Mouse (Mus musculus) myocyte (in vitro differentiated cells): ENCODE results near the gene Slc8a1. TPM values are rescaled to one million over a fixed set of nuclear protein-coding genes. Genes with fewer than 3 reads are reported as not detected.
A peak's percentile ranks its signal among the peaks of the same experiment; 100 is the strongest.

Source experiments
- H3K27me3 ChIP-seq: one replicate; pipeline ENCODE4 v1.6.1; 2011; ENCODE audit not compliant: control insufficient read depth, insufficient read depth, insufficient read length
- H3K36me3 ChIP-seq: one replicate; pipeline ENCODE4 v1.6.1; 2011; ENCODE audit not compliant: control insufficient read depth, insufficient read depth
- H3K4me2 ChIP-seq: one replicate; pipeline ENCODE4 v1.6.1; 2011; ENCODE audit warnings: low read depth, control low read depth
- H3K4me3 ChIP-seq: one replicate; pipeline ENCODE4 v1.5.1; 2011; ENCODE audit warnings: mild to moderate bottlenecking, control low read depth, moderate library complexity
- H3K79me2 ChIP-seq: one replicate; pipeline ENCODE4 v1.6.1; 2011; ENCODE audit not compliant: control insufficient read depth, insufficient read depth
- H3ac ChIP-seq: one replicate; pipeline ENCODE4 v1.6.1; 2011; ENCODE audit not compliant: control insufficient read depth, insufficient read length
- CEBPB ChIP-seq: IDR thresholded peaks from 2 replicates; pipeline ENCODE4 v1.6.1; 2011; ENCODE audit warnings: mild to moderate bottlenecking, moderate library complexity; ENCODE audit not compliant: poor library complexity, insufficient read depth, severe bottlenecking
- E2F4 ChIP-seq: IDR thresholded peaks from one replicate; pipeline ENCODE4 v1.6.1; 2011; ENCODE audit warnings: mild to moderate bottlenecking, control low read depth, moderate library complexity; ENCODE audit not compliant: insufficient read depth
- MAX ChIP-seq: IDR thresholded peaks from one replicate; pipeline ENCODE4 v1.6.1; 2011; ENCODE audit warnings: low read depth, mild to moderate bottlenecking, control low read depth
- MYOD1 ChIP-seq, 3 experiments: IDR thresholded peaks; one replicate each; pipeline ENCODE4 v1.6.1; 2011; ENCODE audit warnings: control low read depth in 2 of 3, low read depth in 2 of 3, mild to moderate bottlenecking in 2 of 3, moderate library complexity in 1 of 3; ENCODE audit not compliant: insufficient read length in 2 of 3, control insufficient read depth in 1 of 3
- MYOG ChIP-seq, 3 experiments: IDR thresholded peaks; one replicate each; pipeline ENCODE4 v1.6.1; 2011; ENCODE audit warnings: control low read depth in 2 of 3, low read depth in 2 of 3, mild to moderate bottlenecking in 2 of 3; ENCODE audit not compliant: insufficient read length in 2 of 3, control insufficient read depth in 1 of 3, insufficient read depth in 1 of 3
- POLR2A ChIP-seq: IDR thresholded peaks from one replicate; pipeline ENCODE4 v1.6.1; 2011; ENCODE audit warnings: low read depth, mild to moderate bottlenecking, control low read depth, moderate library complexity; ENCODE audit not compliant: insufficient read length
- POLR2AphosphoS2 ChIP-seq: IDR thresholded peaks from one replicate; pipeline ENCODE4 v1.6.1; 2011; ENCODE audit warnings: low read depth, control low read depth; ENCODE audit not compliant: insufficient read length
- REST ChIP-seq: IDR thresholded peaks from one replicate; pipeline ENCODE4 v1.6.1; 2011; ENCODE audit warnings: mild to moderate bottlenecking, control low read depth, moderate library complexity; ENCODE audit not compliant: insufficient read depth, insufficient read length
- SRF ChIP-seq: IDR thresholded peaks from one replicate; pipeline ENCODE4 v1.6.1; 2011; ENCODE audit warnings: low read depth; ENCODE audit not compliant: control insufficient read depth, insufficient read length
- TCF12 ChIP-seq: IDR thresholded peaks from one replicate; pipeline ENCODE4 v1.6.1; 2011; ENCODE audit warnings: mild to moderate bottlenecking, control low read depth; ENCODE audit not compliant: poor library complexity, insufficient read depth, severe bottlenecking
- TCF3 ChIP-seq: IDR thresholded peaks from one replicate; pipeline ENCODE4 v1.6.1; 2011; ENCODE audit warnings: low read depth, control low read depth; ENCODE audit not compliant: insufficient read length
- USF1 ChIP-seq: IDR thresholded peaks from one replicate; pipeline ENCODE4 v1.6.1; 2011; ENCODE audit warnings: low read depth, mild to moderate bottlenecking, control low read depth, moderate library complexity
- polyA plus RNA-seq: library from polyadenylated mRNA; unstranded; fragments of >200 nt; fragmentation: generic; extraction: Trizol; gene quantifications from one replicate; pipeline ENCODE4 v1.2.1, GENCODE M21; 2012; ENCODE audit warnings: missing spikeins

The Slc8a1 gene
- polyA plus RNA-seq, 1 experiment = 3.0 TPM

DNA sequence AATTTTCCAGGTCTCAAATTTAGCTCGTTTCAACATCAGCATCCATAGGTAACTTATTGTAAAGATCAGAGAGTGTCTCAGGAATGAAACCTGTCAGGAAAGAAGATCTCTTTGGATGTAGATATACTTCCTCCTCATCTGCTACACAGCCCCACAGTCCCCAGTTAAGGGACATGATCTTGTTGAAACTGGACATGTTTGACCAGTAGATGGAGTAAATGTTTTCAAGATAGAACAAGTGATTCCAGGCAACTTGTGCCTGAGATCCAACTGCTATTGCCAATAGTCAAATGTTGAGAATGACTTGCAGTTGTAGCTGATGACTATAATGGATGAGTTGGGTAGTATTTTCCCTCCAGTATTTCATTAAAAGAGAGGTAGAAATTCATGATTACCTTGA is 260.8 kb downstream of the Slc8a1 start:
- TF ChIP-seq TCF3 (no peak), POLR2AphosphoS2 (no peak), MYOG (IDR thresholded peaks at IDR 0.05; ENCODE audit: control insufficient read depth in 1 of 3, insufficient read depth in 1 of 3, insufficient read length in 2 of 3, low read depth in 2 of 3) (no peak), SRF (no peak), E2F4 (no peak), CEBPB (no peak), MAX (no peak), TCF12 (no peak), POLR2A (no peak), USF1 (no peak), MYOD1 (IDR thresholded peaks at IDR 0.05; ENCODE audit: control insufficient read depth in 1 of 3, insufficient read length in 2 of 3, low read depth in 2 of 3) (no peak), REST (no peak)
- H3ac ChIP-seq = no peak overlapping the region
- H3K27me3 ChIP-seq = no peaks in the 10 kb centered on the region
- no peaks in the 10 kb centered on the region for H3K79me2 ChIP-seq
- no peaks in the 10 kb centered on the region for H3K36me3 ChIP-seq
- no peak overlapping the region for H3K4me2 ChIP-seq
- no peak overlapping the region for H3K4me3 ChIP-seq

GRCm38 (mm10) chr17:81473363-81473762 is 264.8 kb downstream of the Slc8a1 start:
- Histone ChIP-seq H3K79me2 (no peaks in the 10 kb centered on the region), H3K4me3 (no peak overlapping the region), H3K4me2 (no peak overlapping the region), H3ac (no peak overlapping the region), H3K36me3 (no peaks in the 10 kb centered on the region), H3K27me3 (no peaks in the 10 kb centered on the region)
- TF ChIP-seq SRF (no peak), REST (no peak), MAX (no peak), MYOG (IDR thresholded peaks at IDR 0.05; ENCODE audit: control insufficient read depth in 1 of 3, insufficient read depth in 1 of 3, insufficient read length in 2 of 3, low read depth in 2 of 3) (no peak), CEBPB (no peak), TCF3 (no peak), USF1 (no peak), E2F4 (no peak), POLR2AphosphoS2 (no peak), POLR2A (no peak), MYOD1 (IDR thresholded peaks at IDR 0.05; ENCODE audit: control insufficient read depth in 1 of 3, insufficient read length in 2 of 3, low read depth in 2 of 3) (no peak), TCF12 (no peak)

GRCm38 (mm10) chr17:81468941-81469340 is 269.2 kb downstream of the Slc8a1 start:
- H3K36me3 ChIP-seq = no peaks in the 10 kb centered on the region
- H3K4me2 ChIP-seq = no peak overlapping the region
- TF ChIP-seq USF1 (no peak), POLR2AphosphoS2 (no peak), SRF (peak; percentile 63), MYOD1 (IDR thresholded peaks at IDR 0.05; ENCODE audit: control insufficient read depth in 1 of 3, insufficient read length in 2 of 3, low read depth in 2 of 3) (no peak)
- H3K4me3 ChIP-seq = no peak overlapping the region
- H3K79me2 ChIP-seq = no peaks in the 10 kb centered on the region
- no peak overlapping the region for H3ac ChIP-seq
- H3K27me3 ChIP-seq = no peaks in the 10 kb centered on the region

- Histone ChIP-seq H3K4me3 (no peak overlapping the region), H3ac (no peak overlapping the region), H3K36me3 (no peaks in the 10 kb centered on the region), H3K27me3 (no peaks in the 10 kb centered on the region), H3K79me2 (no peaks in the 10 kb centered on the region), H3K4me2 (no peak overlapping the region)
- no peak for TF ChIP-seq REST
- no peak for TF ChIP-seq MYOG (IDR thresholded peaks at IDR 0.05; ENCODE audit: control insufficient read depth in 1 of 3, insufficient read depth in 1 of 3, insufficient read length in 2 of 3, low read depth in 2 of 3)
- no peak for TF ChIP-seq POLR2AphosphoS2
- no peak for TF ChIP-seq TCF3
- TF ChIP-seq CEBPB = no peak
- no peak for TF ChIP-seq TCF12
- TF ChIP-seq POLR2A = no peak
- no peak for TF ChIP-seq MYOD1 (IDR thresholded peaks at IDR 0.05; ENCODE audit: control insufficient read depth in 1 of 3, insufficient read length in 2 of 3, low read depth in 2 of 3)
- no peak for TF ChIP-seq SRF
- no peak for TF ChIP-seq USF1
- TF ChIP-seq E2F4 = no peak
- TF ChIP-seq MAX = no peak
These were observed 278.8 kb downstream of the Slc8a1 start for GRCm38 (mm10) chr17:81459379-81459778.

GRCm38 (mm10) chr17:81455977-81456376 is 282.2 kb downstream of the Slc8a1 start:
- Histone ChIP-seq H3ac (no peak overlapping the region), H3K4me2 (no peak overlapping the region), H3K27me3 (no peaks in the 10 kb centered on the region), H3K4me3 (no peak overlapping the region), H3K79me2 (no peaks in the 10 kb centered on the region), H3K36me3 (no peaks in the 10 kb centered on the region)
- TF ChIP-seq CEBPB = no peak
- no peak for TF ChIP-seq MYOG (IDR thresholded peaks at IDR 0.05; ENCODE audit: control insufficient read depth in 1 of 3, insufficient read depth in 1 of 3, insufficient read length in 2 of 3, low read depth in 2 of 3)
- no peak for TF ChIP-seq TCF12
- no peak for TF ChIP-seq POLR2AphosphoS2
- no peak for TF ChIP-seq TCF3
- TF ChIP-seq REST = no peak
- TF ChIP-seq E2F4 = no peak
- TF ChIP-seq POLR2A = no peak
- TF ChIP-seq SRF = no peak
- no peak for TF ChIP-seq MYOD1 (IDR thresholded peaks at IDR 0.05; ENCODE audit: control insufficient read depth in 1 of 3, insufficient read length in 2 of 3, low read depth in 2 of 3)
- TF ChIP-seq USF1 = no peak
- TF ChIP-seq MAX = no peak
